Mouse (Mus musculus) hindbrain, embryonic 16.5 days (tissue): ENCODE data around the gene Gng7. TPM values are rescaled to one million over a fixed set of nuclear protein-coding genes. Genes with fewer than 3 reads are reported as not detected.

Experiments
- ATAC-seq: fragments of 200-750 bp; cut with Nextera tagmentation; 2 replicates; pipeline ENCODE4 v1.8.0; 2017; ENCODE audit warnings: moderate TSS enrichment, moderate library complexity
- H3K27ac ChIP-seq: fragments of 300-500 bp; sonication (generic); 2 replicates; pipeline ENCODE4 v1.5.1; 2014; ENCODE audit warnings: low read depth, mild to moderate bottlenecking, control low read depth, low read length, moderate library complexity
- H3K27me3 ChIP-seq: fragments of 300-500 bp; sonication (generic); replicated peaks from 2 replicates; pipeline ENCODE4 v1.6.1; 2014; ENCODE audit warnings: low read length; ENCODE audit not compliant: control insufficient read depth, insufficient read depth
- H3K36me3 ChIP-seq: fragments of 300-500 bp; sonication (generic); 2 replicates; pipeline ENCODE4 v1.6.1; 2014; ENCODE audit warnings: mild to moderate bottlenecking, low read length, moderate library complexity, mixed read lengths; ENCODE audit not compliant: control insufficient read depth, insufficient read depth
- H3K4me1 ChIP-seq: fragments of 300-500 bp; sonication (generic); 2 replicates; pipeline ENCODE4 v1.6.1; 2014; ENCODE audit warnings: low read depth, low read length; ENCODE audit not compliant: control insufficient read depth, insufficient read depth
- H3K4me2 ChIP-seq: fragments of 300-500 bp; sonication (generic); 2 replicates; pipeline ENCODE4 v1.6.1; 2014; ENCODE audit warnings: mild to moderate bottlenecking, low read length, control low read depth, moderate library complexity
- H3K4me3 ChIP-seq: fragments of 300-500 bp; sonication (generic); 2 replicates; pipeline ENCODE4 v1.5.1; 2014; ENCODE audit warnings: mild to moderate bottlenecking, low read length, control low read depth, moderate library complexity
- H3K9ac ChIP-seq: fragments of 300-500 bp; sonication (generic); 2 replicates; pipeline ENCODE4 v1.6.1; 2014; ENCODE audit warnings: low read depth, mild to moderate bottlenecking, control low read depth, low read length, moderate library complexity
- H3K9me3 ChIP-seq: fragments of 300-500 bp; sonication (generic); 2 replicates; pipeline ENCODE4 v1.6.1; 2014; ENCODE audit warnings: mild to moderate bottlenecking, low read length, moderate library complexity; ENCODE audit not compliant: control insufficient read depth
- WGBS: fragments of 180-500 bp; shearing (Covaris S2); extraction: QIAGEN DNeasy Blood & Tissue Kit; methylation state at CpG from one replicate; pipeline ENCODE4 v1.1.7; 2014; 5-methylcytosine and 5-hydroxymethylcytosine counted together
- polyA plus RNA-seq: library from polyadenylated mRNA; unstranded; fragments of >200 nt; fragmentation: Nextera tagmentation; extraction: Ambion mirVana; gene quantifications from 2 replicates; pipeline ENCODE4 v1.2.1, GENCODE M21; 2015

The Gng7 gene
- polyA plus RNA-seq, 1 experiment from 2014 or later: 25.4 TPM

DNA sequence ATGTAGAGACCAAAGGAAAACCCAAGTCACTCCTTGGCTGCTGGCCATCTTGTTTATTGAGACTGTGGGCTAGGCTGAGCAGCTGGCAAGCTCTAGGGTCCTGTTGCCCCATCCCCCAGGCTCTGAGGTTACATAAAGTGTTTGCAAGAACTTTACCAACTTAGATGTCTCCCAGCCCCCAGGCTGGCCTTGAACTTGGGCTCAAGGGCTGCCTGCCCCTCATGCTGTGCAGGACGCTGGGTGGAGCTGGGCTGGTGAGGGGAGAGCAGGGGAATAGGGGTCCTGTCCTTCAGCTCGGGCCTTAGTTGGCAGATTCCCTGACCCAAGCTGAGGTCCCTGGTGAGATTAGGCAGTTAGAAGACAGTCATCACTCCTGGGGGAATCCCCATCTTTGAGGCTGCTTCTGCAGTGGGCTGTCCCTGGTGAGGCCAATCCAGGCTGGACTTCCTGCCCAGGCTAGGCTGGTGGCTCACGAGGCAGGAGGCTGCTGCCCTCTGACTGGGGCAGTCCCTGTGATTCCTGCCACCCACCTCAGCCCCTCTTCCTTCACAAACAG, 47.6 kb downstream of the Gng7 start:
- 0 out of 2 replicates have a peak overlapping the region, but pooled peaks have one; percentile 34 for H3K27ac ChIP-seq
- H3K27me3 ChIP-seq: no peaks in the 10 kb centered on the region
- no peak overlapping the region for H3K9ac ChIP-seq
- H3K36me3 ChIP-seq: no peaks in the 10 kb centered on the region
- no peaks in the 10 kb centered on the region for H3K9me3 ChIP-seq
- 60% methylated on average over 3 of the region's 3 CpGs for WGBS
- no peak; the same call in 1 of the 2 replicates for ATAC-seq
- no peak overlapping the region for H3K4me2 ChIP-seq
- no peak overlapping the region for H3K4me3 ChIP-seq
- H3K4me1 ChIP-seq: peaks cover 7% of the 10 kb centered on the region

- H3K27ac ChIP-seq: no peak overlapping the region
- peaks cover 7% of the 10 kb centered on the region for H3K4me1 ChIP-seq
- H3K4me3 ChIP-seq: no peak overlapping the region
- no peak overlapping the region for H3K4me2 ChIP-seq
- 65% methylated on average over 12 of the region's 12 CpGs for WGBS
- H3K9me3 ChIP-seq: no peaks in the 10 kb centered on the region
- ATAC-seq: no peak
- no peak overlapping the region for H3K9ac ChIP-seq
- H3K27me3 ChIP-seq: no peaks in the 10 kb centered on the region
- no peaks in the 10 kb centered on the region for H3K36me3 ChIP-seq
These were observed 48.4 kb downstream of the Gng7 start for GRCm38 (mm10) chr10:80966296-80966695.

- peaks cover 7% of the 10 kb centered on the region for H3K4me1 ChIP-seq
- no peak overlapping the region for H3K4me2 ChIP-seq
- no peak for ATAC-seq
- H3K27me3 ChIP-seq: no peaks in the 10 kb centered on the region
- 49% methylated on average over 12 of the region's 12 CpGs for WGBS
- H3K27ac ChIP-seq: no peak overlapping the region
- H3K36me3 ChIP-seq: no peaks in the 10 kb centered on the region
- H3K4me3 ChIP-seq: no peak overlapping the region
- no peak overlapping the region for H3K9ac ChIP-seq
- no peaks in the 10 kb centered on the region for H3K9me3 ChIP-seq
These were observed 51.4 kb downstream of the Gng7 start for GRCm38 (mm10) chr10:80963031-80963975.

DNA sequence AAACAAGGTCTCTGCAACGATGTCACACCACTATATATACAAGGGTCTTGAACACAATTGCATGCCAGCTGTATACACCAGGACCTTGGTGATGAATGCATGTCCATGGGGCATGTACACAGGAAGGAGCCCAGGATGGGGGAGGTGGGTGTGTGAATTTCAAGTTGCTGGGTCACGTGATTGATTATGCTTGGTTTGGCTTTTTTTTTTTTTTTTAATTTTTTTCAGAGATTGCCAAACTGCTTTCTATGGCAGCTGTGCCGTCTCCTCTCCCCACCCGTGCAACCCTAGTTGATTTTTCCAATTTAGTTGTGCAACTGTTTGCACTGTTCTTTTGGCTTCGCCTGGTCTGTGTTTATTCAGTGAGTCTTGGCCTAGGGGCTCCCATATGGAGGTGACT, 52.2 kb downstream of the Gng7 start:
- Histone ChIP-seq H3K27me3 (no peaks in the 10 kb centered on the region), H3K9ac (no peak overlapping the region), H3K27ac (no peak overlapping the region), H3K9me3 (no peaks in the 10 kb centered on the region), H3K4me3 (no peak overlapping the region), H3K36me3 (no peaks in the 10 kb centered on the region), H3K4me1 (peaks cover 6% of the 10 kb centered on the region), H3K4me2 (no peak overlapping the region)
- no peak for ATAC-seq
- WGBS: 69% methylated on average over 5 of the region's 5 CpGs

DNA sequence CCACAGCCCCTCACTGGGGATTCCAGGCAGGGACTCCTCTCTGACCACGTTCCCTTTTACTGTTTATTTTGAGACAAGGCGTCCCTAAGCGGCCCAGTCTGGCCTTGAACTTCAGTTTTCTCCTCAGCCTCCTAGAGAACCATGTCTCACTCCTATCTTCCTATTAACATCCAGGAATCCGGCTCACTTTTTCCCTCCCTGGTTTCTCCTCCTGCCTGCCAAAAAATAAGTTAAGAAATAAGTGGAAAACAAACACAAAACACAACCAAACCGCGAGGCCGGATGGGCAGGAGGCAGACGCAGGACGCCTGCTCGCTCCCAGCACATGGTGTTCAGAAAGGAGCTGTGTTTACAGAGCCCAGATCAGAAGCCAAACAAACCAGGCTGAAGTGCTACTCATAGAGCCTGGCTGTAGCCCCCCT, 52.7 kb downstream of the Gng7 start:
- no peak overlapping the region for H3K4me3 ChIP-seq
- H3K4me2 ChIP-seq: no peak overlapping the region
- no peak overlapping the region for H3K9ac ChIP-seq
- H3K27me3 ChIP-seq: no peaks in the 10 kb centered on the region
- H3K27ac ChIP-seq: no peak overlapping the region
- no peak for ATAC-seq
- H3K36me3 ChIP-seq: no peaks in the 10 kb centered on the region
- WGBS: 65% methylated on average over 10 of the region's 10 CpGs
- H3K4me1 ChIP-seq: peaks cover under 1% of the 10 kb centered on the region; the same call in 1 of the 2 replicates
- no peaks in the 10 kb centered on the region for H3K9me3 ChIP-seq

DNA sequence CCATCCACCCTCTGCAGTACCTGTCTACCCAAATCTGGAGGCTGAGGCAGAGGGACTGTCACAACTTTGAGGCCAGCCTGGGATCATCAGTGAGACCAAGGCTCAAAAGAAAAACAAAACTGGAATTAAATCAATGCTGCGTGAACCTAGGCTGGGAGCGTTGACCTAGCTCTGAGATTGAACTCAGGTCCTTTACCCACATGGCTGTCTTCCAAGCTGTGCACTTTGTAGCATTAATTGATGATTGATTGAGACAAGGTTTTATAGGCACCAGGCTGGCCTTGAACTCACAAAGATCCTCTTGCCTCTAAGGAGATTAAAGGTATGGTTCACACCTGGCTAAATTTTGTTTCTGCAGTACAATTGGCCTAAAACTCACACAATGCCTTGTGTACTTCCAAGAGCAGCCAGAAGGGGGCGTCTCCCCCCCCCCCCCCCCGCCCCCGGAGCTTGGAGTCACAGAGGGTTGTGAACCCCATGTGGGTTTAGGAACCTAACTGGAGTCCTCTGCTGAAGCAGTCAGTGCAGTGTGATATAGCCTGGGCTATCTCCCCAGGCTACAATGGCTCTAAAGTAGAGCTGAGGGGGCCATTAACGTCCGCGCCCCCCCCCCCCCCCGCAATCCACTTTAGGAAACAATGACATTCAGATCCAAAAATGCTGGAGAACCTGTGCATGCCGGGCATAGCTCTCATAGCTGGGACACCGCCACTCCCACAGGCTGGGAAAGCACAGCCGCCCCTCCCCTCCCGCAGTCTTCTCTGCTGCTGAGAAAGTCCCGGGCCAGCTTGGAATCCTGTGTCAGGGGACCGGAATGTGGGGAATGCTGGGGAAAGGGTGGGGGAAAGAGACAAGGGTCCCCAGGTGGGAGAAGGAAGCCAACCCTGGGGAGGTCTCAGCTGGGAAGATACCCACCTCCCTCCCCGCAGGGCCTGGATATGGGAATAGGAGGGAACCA, 53.9 kb downstream of the Gng7 start:
- Histone ChIP-seq H3K36me3 (no peaks in the 10 kb centered on the region), H3K9me3 (no peaks in the 10 kb centered on the region), H3K27me3 (no peaks in the 10 kb centered on the region), H3K4me3 (no peak overlapping the region), H3K27ac (no peak overlapping the region), H3K4me2 (no peak overlapping the region), H3K9ac (no peak overlapping the region; the same call in 1 of the 2 replicates), H3K4me1 (no peaks in the 10 kb centered on the region)
- WGBS: 18% methylated on average over 13 of the region's 16 CpGs
- ATAC-seq: no peak

- Histone ChIP-seq H3K9ac (no peak overlapping the region), H3K4me2 (no peak overlapping the region), H3K27me3 (no peaks in the 10 kb centered on the region), H3K36me3 (no peaks in the 10 kb centered on the region), H3K9me3 (no peaks in the 10 kb centered on the region), H3K4me1 (no peaks in the 10 kb centered on the region), H3K4me3 (no peak overlapping the region), H3K27ac (no peak overlapping the region)
- no peak for ATAC-seq
- 93% methylated on average over 5 of the region's 5 CpGs for WGBS
These were observed 55.6 kb downstream of the Gng7 start for GRCm38 (mm10) chr10:80958979-80959637.

DNA sequence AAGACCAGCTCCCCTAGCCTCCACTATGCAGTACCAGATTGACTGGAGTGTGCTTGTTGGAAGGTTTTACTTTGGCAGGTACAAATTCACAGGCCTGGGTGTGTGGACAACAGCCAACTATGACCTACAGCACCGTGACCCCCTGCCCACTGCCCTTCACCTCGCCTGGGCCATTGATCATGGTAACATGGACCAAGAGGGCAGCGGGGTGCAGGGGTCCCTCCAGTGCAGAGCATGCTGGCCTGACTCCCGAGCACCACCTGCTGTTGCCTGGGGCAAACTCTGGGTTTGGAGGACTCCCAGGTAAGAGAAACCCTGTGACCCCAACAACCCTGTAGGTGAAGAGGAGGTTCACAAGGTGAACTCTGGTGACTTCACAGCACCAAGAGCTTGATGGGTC, 57.0 kb downstream of the Gng7 start:
- ATAC-seq: no peak
- no peaks in the 10 kb centered on the region for H3K36me3 ChIP-seq
- H3K27me3 ChIP-seq: no peaks in the 10 kb centered on the region
- H3K27ac ChIP-seq: no peak overlapping the region
- 66% methylated on average over 4 of the region's 4 CpGs for WGBS
- H3K4me1 ChIP-seq: no peaks in the 10 kb centered on the region
- no peaks in the 10 kb centered on the region for H3K9me3 ChIP-seq
- H3K4me2 ChIP-seq: no peak overlapping the region
- no peak overlapping the region for H3K9ac ChIP-seq
- no peak overlapping the region for H3K4me3 ChIP-seq
